Mouse (Mus musculus) brain, embryonic 14.5 days (tissue): ENCODE measurements around the gene Tmem236.

ENCODE experiments used
- CTCF ChIP-seq: fragments of 200-500 bp; IDR thresholded peaks from 2 replicates; pipeline ENCODE4 v1.5.1; 2012; ENCODE audit warnings: inconsistent platforms, mild to moderate bottlenecking, moderate library complexity, borderline replicate concordance; ENCODE audit not compliant: insufficient read depth, insufficient read length; ENCODE audit errors: extremely low read depth
- POLR2A ChIP-seq: fragments of 200-500 bp; IDR thresholded peaks from 2 replicates; pipeline ENCODE4 v1.6.1; 2012; ENCODE audit warnings: mild to moderate bottlenecking, inconsistent platforms, borderline replicate concordance; ENCODE audit not compliant: poor library complexity, insufficient read depth, insufficient read length, severe bottlenecking; ENCODE audit errors: extremely low read depth

- TF ChIP-seq CTCF (no peak), POLR2A (no peak)
Measured at GRCm38 (mm10) chr2:14192046-14192445, 17.7 kb downstream of the Tmem236 start.
